Mouse (Mus musculus) liver, adult 2 months (tissue): ENCODE measurements around the gene Ankrd39. TPM values are rescaled to one million over a fixed set of nuclear protein-coding genes. Genes with fewer than 3 reads are reported as not detected.
A peak's percentile ranks its signal among the peaks of the same experiment; 100 is the strongest.

ENCODE experiments used
- DNase-seq: peaks from one replicate; pipeline ENCODE4 v3.0.0-alpha.2; 2011; ENCODE audit warnings: low read depth, low spot score; ENCODE audit errors: extremely low read depth
- H3K27ac ChIP-seq: fragments of 200-500 bp; replicated peaks from 2 replicates; pipeline ENCODE4 v1.5.1; 2012; ENCODE audit warnings: low read depth, mild to moderate bottlenecking, control low read depth, inconsistent platforms, low read length; ENCODE audit not compliant: insufficient read depth
- H3K27me3 ChIP-seq: fragments of 200-500 bp; 2 replicates; pipeline ENCODE4 v1.6.1; 2012; ENCODE audit warnings: mild to moderate bottlenecking, moderate library complexity, low read length, inconsistent platforms; ENCODE audit not compliant: control insufficient read depth, insufficient read depth
- H3K36me3 ChIP-seq: fragments of 200-500 bp; 2 replicates; pipeline ENCODE4 v1.6.1; 2012; ENCODE audit warnings: low read length, inconsistent platforms; ENCODE audit not compliant: control insufficient read depth, insufficient read depth
- H3K4me1 ChIP-seq: fragments of 200-500 bp; 2 replicates; pipeline ENCODE4 v1.6.1; 2011; ENCODE audit warnings: low read length; ENCODE audit not compliant: control insufficient read depth, insufficient read depth
- H3K4me3 ChIP-seq: fragments of 200-500 bp; 2 replicates; pipeline ENCODE4 v1.5.1; 2011; ENCODE audit warnings: low read depth, mild to moderate bottlenecking, control low read depth, low read length, moderate library complexity; ENCODE audit not compliant: insufficient read depth
- H3K79me2 ChIP-seq: fragments of 200-500 bp; 2 replicates; pipeline ENCODE4 v1.6.1; 2012; ENCODE audit warnings: inconsistent platforms, mild to moderate bottlenecking, low read length, moderate library complexity; ENCODE audit not compliant: control insufficient read depth, insufficient read depth
- H3K9ac ChIP-seq: fragments of 200-500 bp; 2 replicates; pipeline ENCODE4 v1.6.1; 2012; ENCODE audit warnings: low read depth, mild to moderate bottlenecking, control low read depth, inconsistent platforms, low read length
- CTCF ChIP-seq: fragments of 200-500 bp; IDR thresholded peaks from 2 replicates; pipeline ENCODE4 v1.5.1; 2011; ENCODE audit warnings: low read depth, low read length, control low read depth
- POLR2A ChIP-seq: fragments of 200-500 bp; IDR thresholded peaks from 2 replicates; pipeline ENCODE4 v1.6.1; 2011; ENCODE audit warnings: low read length, control low read depth; ENCODE audit not compliant: insufficient read depth; ENCODE audit errors: extremely low read depth
- WGBS: fragments of 180-500 bp; shearing (Covaris S2); methylation state at CpG from one replicate; pipeline ENCODE4 v1.1.7; 2018; 5-methylcytosine and 5-hydroxymethylcytosine counted together
- polyA plus RNA-seq: library from polyadenylated mRNA; depleted of rRNA; stranded (reverse); fragments of >200 nt; gene quantifications from 2 replicates; pipeline ENCODE4 v1.2.3, GENCODE M21; 2012
- total RNA-seq: library from RNA; depleted of rRNA; stranded (reverse); fragments of >200 nt; gene quantifications from 2 replicates; pipeline ENCODE4 v1.2.3, GENCODE M21; 2014

Ankrd39 gene
- total and polyA plus RNA-seq, 2 experiments: 2.6 to 9.4 TPM

GRCm38 (mm10) chr1:36575347-36575746 is 28.1 kb upstream of the Ankrd39 start:
- TF ChIP-seq CTCF (no peak), POLR2A (no peak)
- DNase-seq: no peak
- no peaks in the 10 kb centered on the region for H3K36me3 ChIP-seq
- H3K79me2 ChIP-seq: no peaks in the 10 kb centered on the region
- H3K27ac ChIP-seq: no peak overlapping the region
- 65% methylated on average over 6 of the region's 6 CpGs for WGBS
- H3K9ac ChIP-seq: no peak overlapping the region
- H3K4me3 ChIP-seq: no peak overlapping the region
- H3K4me1 ChIP-seq: peaks cover 7% of the 10 kb centered on the region
- no peaks in the 10 kb centered on the region for H3K27me3 ChIP-seq

DNA sequence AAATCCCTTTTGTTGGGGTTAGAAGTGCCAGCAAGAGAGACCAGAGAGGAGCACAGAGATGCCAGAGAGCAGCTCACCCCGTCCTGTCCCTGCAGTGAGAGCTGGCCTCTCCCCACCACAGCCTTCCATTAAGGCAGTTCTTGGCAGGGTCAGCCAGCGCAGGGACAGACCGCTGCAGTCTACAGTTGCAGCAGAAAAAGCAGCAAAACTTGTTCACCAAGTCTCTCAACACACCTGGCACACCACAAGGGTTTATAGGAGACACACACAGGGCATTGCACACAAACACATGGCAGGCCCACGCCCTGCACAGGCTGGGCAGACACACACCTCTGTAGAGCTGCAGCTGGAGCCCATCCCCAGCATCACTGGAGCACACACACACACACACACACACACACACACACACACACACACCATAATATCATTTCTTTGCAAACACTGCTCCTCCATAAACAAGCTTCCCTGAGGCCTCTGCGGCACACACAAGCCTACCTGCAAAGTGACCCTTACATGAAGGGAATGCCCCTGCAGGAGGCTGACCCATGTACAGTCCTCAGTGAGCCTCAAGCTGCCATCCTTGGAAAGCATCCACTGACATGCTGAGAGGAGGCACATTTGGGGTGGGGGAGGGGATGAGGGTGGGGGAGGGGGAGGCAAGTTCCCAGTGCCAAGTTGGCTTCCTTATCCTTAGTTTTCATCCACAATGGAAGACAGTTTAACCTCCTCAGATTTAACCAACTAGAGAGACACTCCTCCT is 27.1 kb upstream of the Ankrd39 start:
- no peak overlapping the region for H3K9ac ChIP-seq
- peaks cover 8% of the 10 kb centered on the region; the same call in 1 of the 2 replicates for H3K4me1 ChIP-seq
- H3K36me3 ChIP-seq: no peaks in the 10 kb centered on the region
- DNase-seq: no peak
- WGBS: 89% methylated on average over 5 of the region's 5 CpGs
- no peaks in the 10 kb centered on the region for H3K79me2 ChIP-seq
- no peak overlapping the region for H3K4me3 ChIP-seq
- no peaks in the 10 kb centered on the region for H3K27me3 ChIP-seq
- TF ChIP-seq POLR2A (no peak), CTCF (no peak)
- 0 out of 2 replicates have a peak overlapping the region, but pooled peaks have one; percentile 18 for H3K27ac ChIP-seq

GRCm38 (mm10) chr1:36573524-36573923 is 26.3 kb upstream of the Ankrd39 start:
- no peak for TF ChIP-seq POLR2A
- TF ChIP-seq CTCF: no peak
- Histone ChIP-seq H3K9ac (no peak overlapping the region), H3K27me3 (no peaks in the 10 kb centered on the region), H3K4me3 (no peak overlapping the region), H3K36me3 (no peaks in the 10 kb centered on the region), H3K4me1 (peaks cover 8% of the 10 kb centered on the region; the same call in 1 of the 2 replicates), H3K27ac (peak overlapping the region; percentile 18), H3K79me2 (no peaks in the 10 kb centered on the region)
- DNase-seq: no peak
- 84% methylated on average over 8 of the region's 8 CpGs for WGBS

DNA sequence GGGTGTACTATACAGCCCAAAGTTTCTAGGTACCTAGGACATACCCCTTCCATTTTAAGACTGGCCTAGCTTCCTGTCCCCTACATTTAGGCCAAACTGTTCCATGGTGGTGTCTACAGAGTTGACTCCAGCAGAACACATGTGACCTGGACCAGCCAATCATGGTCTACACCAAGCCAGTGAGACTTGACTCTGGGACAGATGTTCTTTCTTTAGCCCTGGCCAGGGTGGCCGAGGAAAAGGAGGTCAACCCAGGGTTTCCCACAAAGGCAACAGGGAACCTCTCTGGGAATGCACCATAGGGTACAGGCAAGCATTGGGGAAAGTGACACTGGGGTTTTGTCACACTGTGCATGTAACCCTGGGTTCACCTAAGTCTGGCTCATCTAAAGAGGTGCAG is 25.5 kb upstream of the Ankrd39 start:
- H3K4me3 ChIP-seq: no peak overlapping the region
- H3K36me3 ChIP-seq: no peaks in the 10 kb centered on the region
- no peak overlapping the region for H3K9ac ChIP-seq
- peaks cover 8% of the 10 kb centered on the region; the same call in 1 of the 2 replicates for H3K4me1 ChIP-seq
- WGBS: 65% methylated on average over 1 of the region's 1 CpGs
- no peaks in the 10 kb centered on the region for H3K27me3 ChIP-seq
- H3K79me2 ChIP-seq: no peaks in the 10 kb centered on the region
- H3K27ac ChIP-seq: no peak overlapping the region
- TF ChIP-seq CTCF (no peak), POLR2A (no peak)
- no peak for DNase-seq

GRCm38 (mm10) chr1:36572140-36572700 is 25.0 kb upstream of the Ankrd39 start:
- H3K36me3 ChIP-seq: no peaks in the 10 kb centered on the region
- H3K9ac ChIP-seq: no peak overlapping the region
- TF ChIP-seq POLR2A (no peak), CTCF (no peak)
- H3K4me3 ChIP-seq: no peak overlapping the region
- 84% methylated on average over 2 of the region's 2 CpGs for WGBS
- H3K79me2 ChIP-seq: no peaks in the 10 kb centered on the region
- H3K27ac ChIP-seq: peak overlapping the region; percentile 42
- H3K27me3 ChIP-seq: no peaks in the 10 kb centered on the region
- no peak for DNase-seq
- H3K4me1 ChIP-seq: peaks cover 8% of the 10 kb centered on the region; the same call in 1 of the 2 replicates

DNA sequence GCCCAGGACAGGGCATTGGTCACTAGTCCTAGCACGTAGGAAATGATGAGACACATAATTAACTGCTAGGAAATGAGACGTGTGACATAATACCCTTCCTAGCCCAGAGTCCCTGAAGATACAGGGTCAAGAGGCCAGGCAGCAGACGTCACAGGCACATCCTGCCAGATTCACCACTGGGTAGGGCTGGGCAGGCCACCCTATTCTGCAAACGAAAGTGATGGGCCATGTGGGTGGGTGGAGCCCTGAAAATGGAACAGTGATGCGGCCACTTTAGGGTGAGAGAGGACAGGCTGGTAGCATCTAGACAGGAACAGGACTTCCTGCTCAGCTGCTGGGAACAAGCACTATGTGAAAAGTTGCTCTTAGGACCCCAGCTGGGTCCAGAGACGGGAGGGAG is 24.4 kb upstream of the Ankrd39 start:
- no peaks in the 10 kb centered on the region for H3K79me2 ChIP-seq
- H3K27me3 ChIP-seq: no peaks in the 10 kb centered on the region
- H3K27ac ChIP-seq: peak overlapping the region; percentile 51
- no peaks in the 10 kb centered on the region for H3K36me3 ChIP-seq
- H3K4me3 ChIP-seq: no peak overlapping the region
- peak; percentile 43 for DNase-seq
- peaks cover 8% of the 10 kb centered on the region; the same call in 1 of the 2 replicates for H3K4me1 ChIP-seq
- H3K9ac ChIP-seq: no peak overlapping the region
- no peak for TF ChIP-seq CTCF
- TF ChIP-seq POLR2A: no peak
- 54% methylated on average over 6 of the region's 6 CpGs for WGBS
